Mouse (Mus musculus): ENCODE data around the gene Msh4. TPM values are rescaled to one million over a fixed set of nuclear protein-coding genes. Genes with fewer than 3 reads are reported as not detected.

The Msh4 gene
- total and polyA plus RNA-seq, 3 experiments = 0.15 to 0.50 TPM; not detected in 1

DNA sequence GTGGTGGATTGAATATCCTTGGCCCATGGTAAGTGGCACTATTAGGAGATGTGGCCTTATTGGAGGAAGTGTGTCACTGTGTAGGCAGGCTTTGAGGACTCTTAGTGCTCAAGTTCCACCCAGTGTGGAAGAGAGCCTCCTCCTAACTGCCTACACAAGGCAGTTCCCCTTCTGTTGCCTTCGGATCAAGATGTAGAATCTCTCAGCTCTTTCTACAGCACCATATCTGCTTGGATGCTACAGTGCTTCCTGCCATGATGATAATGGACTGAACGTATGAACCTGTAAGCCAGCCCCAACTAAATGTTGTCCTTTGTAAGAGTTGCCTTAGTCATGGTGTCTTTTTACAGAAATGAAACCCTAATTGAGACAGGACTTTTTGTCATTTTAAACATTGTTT lies 60.4 kb downstream of the Msh4 start (continued):
- TF ChIP-seq ZKSCAN1 (IDR thresholded peaks at IDR 0.05; ENCODE audit: low read depth, low read length) (no peak), NELFE (IDR thresholded peaks at IDR 0.05; ENCODE audit: low read depth, low read length) (peak; percentile 67; the same call in 1 of the 2 replicates), TCF12 (IDR thresholded peaks at IDR 0.05; ENCODE audit: low read depth, low read length) (peak; percentile 80), CHD1 (IDR thresholded peaks at IDR 0.05; ENCODE audit: low read depth, low read length) (0 out of 2 replicates have a peak, but pooled peaks have one; percentile 2), NRF1 (IDR thresholded peaks at IDR 0.05; ENCODE audit: insufficient read depth, low read depth, low read length, poor library complexity, severe bottlenecking) (no peak)

DNA sequence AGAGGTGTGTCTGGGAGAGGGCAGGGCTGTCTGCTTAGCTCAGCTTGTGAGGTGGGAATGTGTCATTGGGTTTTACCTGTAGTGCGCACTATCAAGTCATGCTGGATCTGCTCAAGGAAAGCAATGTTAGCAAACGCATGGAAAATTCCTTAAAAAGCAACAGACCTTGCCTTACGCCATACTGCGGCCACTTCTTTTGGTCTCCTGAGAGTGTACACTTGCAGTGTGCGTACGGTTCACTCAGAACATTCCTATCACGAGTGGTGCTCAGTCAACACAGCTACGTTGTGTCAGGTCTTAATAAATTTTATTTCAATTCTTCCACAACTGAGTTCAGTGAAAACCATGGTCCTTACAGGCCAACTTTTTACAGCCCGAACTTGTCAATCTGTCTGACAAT lies 61.2 kb downstream of the Msh4 start:
- DNase-seq (ENCODE audit: low read depth, low spot score) = no peak
- H3K27ac ChIP-seq (ENCODE audit: control insufficient read depth, low read depth, low read length) = peak overlapping the region; percentile 98
- H3K36me3 ChIP-seq (ENCODE audit: control insufficient read depth in 1 of 2, insufficient read depth in 2 of 2, low read length in 2 of 2) = peaks cover 0 to 44% of the 10 kb centered on the region in 2 experiments; a peak in 2 of 4 replicates
- H3K4me1 ChIP-seq (ENCODE audit: control insufficient read depth in 1 of 2, insufficient read depth in 2 of 2, low read length in 2 of 2) = peaks cover 37 to 43% of the 10 kb centered on the region in 2 experiments
- TF ChIP-seq EP300 (IDR thresholded peaks at IDR 0.05; ENCODE audit: low read depth in 1 of 2, low read length in 2 of 2) (no peak), E2F4 (IDR thresholded peaks at IDR 0.05; ENCODE audit: borderline replicate concordance, low read depth, low read length) (no peak), USF2 (IDR thresholded peaks at IDR 0.05; ENCODE audit: borderline replicate concordance in 1 of 2, insufficient read depth in 1 of 2, low read depth in 1 of 2, low read length in 2 of 2) (no peak), ETS1 (IDR thresholded peaks at IDR 0.05; ENCODE audit: low read depth, low read length) (no peak), CTCF (IDR thresholded peaks at IDR 0.05 in 2 of 3, conservative IDR thresholded peaks at IDR 0.05 in 1 of 3; ENCODE audit: control insufficient read depth in 1 of 3, insufficient read depth in 1 of 3, low read depth in 2 of 3, low read length in 3 of 3, poor library complexity in 1 of 3, severe bottlenecking in 1 of 3) (no peak), MYC (IDR thresholded peaks at IDR 0.05; ENCODE audit: low read depth, low read length) (no peak), MAX (IDR thresholded peaks at IDR 0.05; ENCODE audit: low read length) (no peak), RCOR1 (IDR thresholded peaks at IDR 0.05; ENCODE audit: low read depth, low read length) (no peak), ZNF384 (IDR thresholded peaks at IDR 0.05; ENCODE audit: low read depth, low read length) (no peak), USF1 (IDR thresholded peaks at IDR 0.05; ENCODE audit: low read depth, low read length) (no peak), ZMIZ1 (IDR thresholded peaks at IDR 0.05; ENCODE audit: low read depth, low read length) (no peak), NELFE (IDR thresholded peaks at IDR 0.05; ENCODE audit: low read depth, low read length) (no peak), MEF2A (IDR thresholded peaks at IDR 0.05; ENCODE audit: extremely low read depth, insufficient replicate concordance, low read depth, low read length, poor library complexity, severe bottlenecking) (no peak), JUND (IDR thresholded peaks at IDR 0.05; ENCODE audit: low read depth, low read length) (no peak), NRF1 (IDR thresholded peaks at IDR 0.05; ENCODE audit: insufficient read depth, low read depth, low read length, poor library complexity, severe bottlenecking) (no peak), POLR2AphosphoS5 (IDR thresholded peaks at IDR 0.05; ENCODE audit: borderline replicate concordance, low read depth, low read length) (no peak)
- no peaks in the 10 kb centered on the region for H3K79me2 ChIP-seq (ENCODE audit: control insufficient read depth, insufficient read depth, low read length, poor library complexity)
- no peaks in the 10 kb centered on the region for H3K9me3 ChIP-seq (replicated peaks; ENCODE audit: insufficient read depth, low read length)
- H3K27me3 ChIP-seq (ENCODE audit: control insufficient read depth in 1 of 2, insufficient read depth in 2 of 2, low read length in 2 of 2) = no peaks in the 10 kb centered on the region
- no peak overlapping the region for H3K9ac ChIP-seq (ENCODE audit: control insufficient read depth, low read depth, low read length, poor library complexity, severe bottlenecking)
- no peak overlapping the region for H3K4me3 ChIP-seq (ENCODE audit: control insufficient read depth in 1 of 2, insufficient read depth in 1 of 2, low read depth in 2 of 2, low read length in 2 of 2)
